Mouse (Mus musculus) CH12.LX (cell line): ENCODE results near the gene Olfr1413. TPM values are rescaled to one million over a fixed set of nuclear protein-coding genes. Genes with fewer than 3 reads are reported as not detected.

Experiments used
- DNase-seq: peaks from one replicate; pipeline ENCODE4 v3.0.0-alpha.2; 2013; ENCODE audit errors: extremely low read depth
- H3K27ac ChIP-seq: 2 replicates; pipeline ENCODE4 v1.5.1; 2012; ENCODE audit warnings: low read depth, mild to moderate bottlenecking, control low read depth, moderate library complexity; ENCODE audit not compliant: insufficient read depth
- H3K27me3 ChIP-seq: replicated peaks from 2 replicates; pipeline ENCODE3; 2012; ENCODE audit warnings: inconsistent platforms
- H3K36me3 ChIP-seq, 2 experiments: replicated peaks in 1 of 2; 2 replicates each; pipeline versions ENCODE3 to v1.6.1; 2012; ENCODE audit warnings: inconsistent platforms in 1 of 2, low read length in 1 of 2, mild to moderate bottlenecking in 1 of 2, mixed read lengths in 1 of 2, moderate library complexity in 1 of 2; ENCODE audit not compliant: control insufficient read depth in 1 of 2, insufficient read depth in 1 of 2
- H3K4me1 ChIP-seq, 2 experiments: 2 replicates each; pipeline ENCODE4 v1.6.1; 2012; ENCODE audit warnings: inconsistent platforms in 1 of 2, moderate library complexity in 1 of 2; ENCODE audit not compliant: insufficient read depth in 2 of 2, control insufficient read depth in 1 of 2
- H3K4me2 ChIP-seq: 2 replicates; pipeline ENCODE4 v1.6.1; 2012; ENCODE audit warnings: low read depth, mild to moderate bottlenecking, control low read depth; ENCODE audit not compliant: poor library complexity, insufficient read depth, severe bottlenecking
- H3K4me3 ChIP-seq, 3 experiments: fragments of 150-350 bp in 1 of 3; sonication (generic) in 1 of 3; replicated peaks in 1 of 3; 2 replicates each; pipeline versions ENCODE3 to v1.5.1; 2011 to 2012; ENCODE audit warnings: low read depth in 2 of 3, low read length in 2 of 3, mild to moderate bottlenecking in 2 of 3, moderate library complexity in 2 of 3, control low read depth in 1 of 3, improper control_type of control experiment in 1 of 3, inconsistent platforms in 1 of 3, mixed read lengths in 1 of 3; ENCODE audit not compliant: poor library complexity in 1 of 3
- H3K79me2 ChIP-seq: replicated peaks from 2 replicates; pipeline ENCODE4 v1.6.1; 2012; ENCODE audit warnings: mild to moderate bottlenecking, moderate library complexity; ENCODE audit not compliant: control insufficient read depth, poor library complexity, insufficient read depth, severe bottlenecking; ENCODE audit errors: extremely low read depth
- H3K9ac ChIP-seq: 2 replicates; pipeline ENCODE4 v1.6.1; 2012; ENCODE audit warnings: low read depth, mild to moderate bottlenecking, control low read depth, moderate library complexity; ENCODE audit not compliant: insufficient read depth
- H3K9me3 ChIP-seq: replicated peaks from 2 replicates; pipeline ENCODE3; 2012; ENCODE audit warnings: low read length, inconsistent platforms, mixed read lengths
- CHD1 ChIP-seq: IDR thresholded peaks from 2 replicates; pipeline ENCODE4 v1.6.1; 2012; ENCODE audit warnings: low read depth, low read length, improper control_type of control experiment, inconsistent platforms
- CHD2 ChIP-seq: IDR thresholded peaks from 2 replicates; pipeline ENCODE4 v1.6.1; 2011; ENCODE audit warnings: low read length, improper control_type of control experiment
- CTCF ChIP-seq, 2 experiments: IDR thresholded peaks in 1 of 2; conservative IDR thresholded peaks in 1 of 2; 2 replicates each; pipeline ENCODE4 v1.5.1; 2011 to 2012; ENCODE audit warnings: low read depth in 2 of 2, low read length in 2 of 2, improper control_type of control experiment in 1 of 2, inconsistent platforms in 1 of 2, mild to moderate bottlenecking in 1 of 2, moderate library complexity in 1 of 2
- E2F4 ChIP-seq: IDR thresholded peaks from 2 replicates; pipeline ENCODE4 v1.6.1; 2011; ENCODE audit warnings: low read depth, low read length, improper control_type of control experiment; ENCODE audit not compliant: insufficient replicate concordance
- EP300 ChIP-seq: IDR thresholded peaks from 2 replicates; pipeline ENCODE4 v1.6.1; 2011; ENCODE audit warnings: low read length, improper control_type of control experiment
- ETS1 ChIP-seq: conservative IDR thresholded peaks from 2 replicates; pipeline ENCODE4 v1.6.1; 2012; ENCODE audit warnings: low read depth, mild to moderate bottlenecking, inconsistent platforms, low read length, improper control_type of control experiment, moderate library complexity
- GABPA ChIP-seq: IDR thresholded peaks from 2 replicates; pipeline ENCODE4 v1.6.1; 2012; ENCODE audit warnings: low read depth, low read length, improper control_type of control experiment, inconsistent platforms; ENCODE audit not compliant: insufficient replicate concordance
- HCFC1 ChIP-seq: IDR thresholded peaks from 2 replicates; pipeline ENCODE4 v1.6.1; 2012; ENCODE audit warnings: low read depth, mild to moderate bottlenecking, inconsistent platforms, low read length, improper control_type of control experiment
- IRF4 ChIP-seq: IDR thresholded peaks from 2 replicates; pipeline ENCODE4 v1.6.1; 2014; ENCODE audit warnings: low read depth, mild to moderate bottlenecking, inconsistent platforms, low read length, improper control_type of control experiment
- JUN ChIP-seq: IDR thresholded peaks from 2 replicates; pipeline ENCODE4 v1.6.1; 2011; ENCODE audit warnings: low read depth, mild to moderate bottlenecking, low read length, improper control_type of control experiment, moderate library complexity; ENCODE audit not compliant: insufficient read depth
- KAT2A ChIP-seq: IDR thresholded peaks from 2 replicates; pipeline ENCODE4 v1.6.1; 2012; ENCODE audit warnings: low read length, improper control_type of control experiment, inconsistent platforms; ENCODE audit not compliant: insufficient replicate concordance
- MAFK ChIP-seq: IDR thresholded peaks from 2 replicates; pipeline ENCODE4 v1.6.1; 2011; ENCODE audit warnings: low read length, improper control_type of control experiment; ENCODE audit not compliant: insufficient replicate concordance
- MAX ChIP-seq: IDR thresholded peaks from 2 replicates; pipeline ENCODE4 v1.6.1; 2011; ENCODE audit warnings: low read length, improper control_type of control experiment
- MEF2A ChIP-seq: IDR thresholded peaks from 2 replicates; pipeline ENCODE4 v1.6.1; 2014; ENCODE audit warnings: low read depth, mild to moderate bottlenecking, inconsistent platforms, low read length, improper control_type of control experiment, borderline replicate concordance
- MXI1 ChIP-seq: IDR thresholded peaks from 2 replicates; pipeline ENCODE4 v1.6.1; 2011; ENCODE audit warnings: mild to moderate bottlenecking, low read depth, low read length, improper control_type of control experiment
- MYC ChIP-seq: IDR thresholded peaks from 2 replicates; pipeline ENCODE4 v1.6.1; 2011; ENCODE audit warnings: low read depth, mild to moderate bottlenecking, improper control_type of control experiment, low read length
- NELFE ChIP-seq: IDR thresholded peaks from 2 replicates; pipeline ENCODE4 v1.6.1; 2011; ENCODE audit warnings: low read depth, low read length, improper control_type of control experiment
- NRF1 ChIP-seq: IDR thresholded peaks from 2 replicates; pipeline ENCODE4 v1.6.1; 2014; ENCODE audit warnings: low read depth, mild to moderate bottlenecking, inconsistent platforms, low read length, improper control_type of control experiment, moderate library complexity
- RCOR1 ChIP-seq: conservative IDR thresholded peaks from 2 replicates; pipeline ENCODE4 v1.6.1; 2012; ENCODE audit warnings: low read depth, mild to moderate bottlenecking, inconsistent platforms, low read length, improper control_type of control experiment
- SMC3 ChIP-seq: IDR thresholded peaks from 2 replicates; pipeline ENCODE4 v1.6.1; 2011; ENCODE audit warnings: low read depth, low read length, improper control_type of control experiment
- TBP ChIP-seq: conservative IDR thresholded peaks from 2 replicates; pipeline ENCODE4 v1.6.1; 2011; ENCODE audit warnings: low read depth, low read length, improper control_type of control experiment
- TCF12 ChIP-seq: IDR thresholded peaks from 2 replicates; pipeline ENCODE4 v1.6.1; 2014; ENCODE audit warnings: low read depth, mild to moderate bottlenecking, inconsistent platforms, low read length, improper control_type of control experiment
- ZC3H11A ChIP-seq: IDR thresholded peaks from 2 replicates; pipeline ENCODE4 v1.6.1; 2012; ENCODE audit warnings: low read depth, mild to moderate bottlenecking, inconsistent platforms, low read length, improper control_type of control experiment
- ZKSCAN1 ChIP-seq: IDR thresholded peaks from 2 replicates; pipeline ENCODE4 v1.6.1; 2012; ENCODE audit warnings: low read depth, inconsistent platforms, low read length, improper control_type of control experiment, borderline replicate concordance
- ZMIZ1 ChIP-seq: IDR thresholded peaks from 2 replicates; pipeline ENCODE4 v1.6.1; 2012; ENCODE audit warnings: low read depth, mild to moderate bottlenecking, inconsistent platforms, low read length, improper control_type of control experiment
- ZNF384 ChIP-seq: IDR thresholded peaks from 2 replicates; pipeline ENCODE4 v1.6.1; 2012; ENCODE audit warnings: low read depth, low read length, improper control_type of control experiment, inconsistent platforms
- dilution Hi-C: fragments of 300-500 bp; cut with MboI; formaldehyde crosslinking; loops from 2 replicates; pipeline ENCODE4 v1.14.3; 2020; ENCODE audit warnings: low sequenced_read_pairs; ENCODE audit not compliant: extremely low pct_unique_long_range_greater_than_20kb, extremely low pct_ligation_motif_present
- in situ Hi-C: fragments of 300-500 bp; cut with MboI; formaldehyde crosslinking; loops from 3 replicates; pipeline ENCODE4 v1.14.3; 2019; ENCODE audit warnings: low sequenced_read_pairs, low pct_ligation_motif_present, low pct_unique_long_range_greater_than_20kb, mixed read lengths
- polyA plus RNA-seq: library from polyadenylated mRNA; unstranded; fragments of >175 nt; gene quantifications from 2 replicates; pipeline ENCODE4 v1.2.1, GENCODE M21; 2012; ENCODE audit warnings: low read depth; ENCODE audit not compliant: insufficient read length
- total RNA-seq, 2 experiments: library from RNA; depleted of rRNA; stranded (reverse); fragments of 300-350 nt in 1 of 2; fragments of >200 nt in 1 of 2; gene quantifications; 2 replicates each; pipeline ENCODE4 v1.2.3; 2012 to 2014

Olfr1413 gene
- total and polyA plus RNA-seq, 3 experiments = not detected

- H3K4me2 ChIP-seq = no peak overlapping the region
These were observed 25.2 kb upstream of the Olfr1413 start for GRCm38 (mm10) chr1:92545929-92546328.

DNA sequence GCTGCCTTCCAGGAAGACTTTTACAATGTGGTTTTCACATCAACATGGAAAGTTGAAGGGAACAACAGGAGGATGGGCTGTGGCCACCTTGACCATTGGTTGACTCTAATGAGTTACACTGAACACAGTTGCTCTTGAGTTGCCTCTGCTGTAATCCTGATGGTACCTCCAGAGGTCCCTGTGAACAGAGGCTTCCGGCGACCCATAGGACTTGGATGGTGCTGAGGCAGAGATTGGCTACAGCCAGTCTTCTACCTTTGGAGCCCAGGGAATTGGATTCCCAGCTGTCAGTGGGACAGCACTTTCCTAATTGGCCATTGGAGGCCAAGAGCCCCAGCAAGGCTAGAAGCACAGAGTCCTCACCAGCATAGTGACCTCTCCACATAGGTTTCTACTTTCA, 14.4 kb downstream of the Olfr1413 start, which contains the start of gene Olfr1412:
Gene Olfr1412 (plus strand): TSS at position 301 of the 400 bp plus-strand sequence.
- DNase-seq = no peak
- no peak for TF ChIP-seq CHD2
- no peak for TF ChIP-seq IRF4
- TF ChIP-seq GABPA = no peak
- TF ChIP-seq RCOR1 = no peak
- no peak for TF ChIP-seq NELFE
- no peak for TF ChIP-seq MYC
- no peak for TF ChIP-seq NRF1
- TF ChIP-seq MEF2A = no peak
- TF ChIP-seq E2F4 = no peak
- TF ChIP-seq JUN = no peak
- no peak for TF ChIP-seq ETS1
- TF ChIP-seq ZMIZ1 = no peak
- no peak for TF ChIP-seq MAX
- no peak for TF ChIP-seq EP300
- TF ChIP-seq ZC3H11A = no peak
- no peak for TF ChIP-seq ZKSCAN1
- TF ChIP-seq CTCF (conservative IDR thresholded peaks at IDR 0.05 in 1 of 2, IDR thresholded peaks at IDR 0.05 in 1 of 2; ENCODE audit: low read depth in 2 of 2, low read length in 2 of 2) = no peak
- no peak for TF ChIP-seq KAT2A
- TF ChIP-seq HCFC1 = no peak
- TF ChIP-seq SMC3 = no peak
- no peaks in the 10 kb centered on the region for H3K4me1 ChIP-seq
- in situ Hi-C loops = no loop called here
- no peak within 1 kb of the TSS for H3K9ac ChIP-seq
- H3K27ac ChIP-seq = no peak within 1 kb of the TSS
- no peaks in the 10 kb centered on the region for H3K36me3 ChIP-seq
- H3K4me2 ChIP-seq = no peak within 1 kb of the TSS
- no peaks in the 10 kb centered on the region for H3K79me2 ChIP-seq
- H3K27me3 ChIP-seq = peaks cover 72% of the 10 kb centered on the region
- dilution Hi-C loops = no loop called here
- no peak within 1 kb of the TSS for H3K4me3 ChIP-seq
- no peaks in the 10 kb centered on the region for H3K9me3 ChIP-seq

More at GRCm38 (mm10) chr1:92545929-92546328, 25.2 kb upstream of the Olfr1413 start:
- H3K36me3 ChIP-seq = no peaks in the 10 kb centered on the region
- no peak for DNase-seq
- no peak for TF ChIP-seq MAX
- TF ChIP-seq MXI1 = no peak
- no peak for TF ChIP-seq CHD1
- no peak for TF ChIP-seq ETS1
- no peak for TF ChIP-seq ZMIZ1
- no peak for TF ChIP-seq NRF1
- no peak for TF ChIP-seq ZNF384
- no peak for TF ChIP-seq TCF12
- TF ChIP-seq TBP = no peak
- TF ChIP-seq MAFK = no peak
- H3K27ac ChIP-seq = no peak overlapping the region
- H3K79me2 ChIP-seq = no peaks in the 10 kb centered on the region
- H3K9me3 ChIP-seq = no peaks in the 10 kb centered on the region
- H3K27me3 ChIP-seq = peaks cover 39% of the 10 kb centered on the region
- no peak overlapping the region for H3K4me3 ChIP-seq
- in situ Hi-C loops (no loop called here), dilution Hi-C loops (no loop called here)
- H3K9ac ChIP-seq = no peak overlapping the region
- H3K4me1 ChIP-seq = no peaks in the 10 kb centered on the region
